Mouse (Mus musculus): ENCODE results near the gene Nck2.
"Not testable (repeated sequence)": the region's sequence is repeated elsewhere in the genome, so short reads cannot be mapped to it uniquely, and the experiment has no call there.

The Nck2 gene

GRCm38 (mm10) chr1:43530295-43531020, 86.1 kb downstream of the Nck2 start:
- in situ Hi-C loops (cut with MboI; ENCODE audit: low sequenced_read_pairs): no loop called here

DNA sequence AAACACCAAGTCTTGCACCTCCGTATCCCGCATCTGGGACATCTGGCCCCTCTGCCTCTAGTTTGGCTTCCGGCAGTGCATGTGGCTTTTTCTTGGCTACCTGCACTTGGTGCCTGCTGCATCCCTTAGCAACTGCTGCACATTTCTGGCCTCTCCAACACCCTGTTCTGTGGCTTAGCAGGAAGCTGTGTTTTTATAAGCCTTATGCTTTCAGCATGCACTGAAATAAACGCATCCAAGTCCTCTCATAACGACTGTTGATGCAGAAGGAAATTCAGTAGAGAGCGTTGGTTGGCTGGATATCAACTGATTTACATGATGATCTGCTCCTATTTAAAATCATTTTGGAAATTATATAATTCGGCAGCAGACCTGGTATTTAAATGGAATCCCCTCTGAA, 86.9 kb downstream of the Nck2 start:
- in situ Hi-C loops (cut with MboI; ENCODE audit: low sequenced_read_pairs): no loop called here

GRCm38 (mm10) chr1:43532279-43532678, 87.9 kb downstream of the Nck2 start:
- in situ Hi-C loops (cut with MboI; ENCODE audit: low sequenced_read_pairs): no loop called here

DNA sequence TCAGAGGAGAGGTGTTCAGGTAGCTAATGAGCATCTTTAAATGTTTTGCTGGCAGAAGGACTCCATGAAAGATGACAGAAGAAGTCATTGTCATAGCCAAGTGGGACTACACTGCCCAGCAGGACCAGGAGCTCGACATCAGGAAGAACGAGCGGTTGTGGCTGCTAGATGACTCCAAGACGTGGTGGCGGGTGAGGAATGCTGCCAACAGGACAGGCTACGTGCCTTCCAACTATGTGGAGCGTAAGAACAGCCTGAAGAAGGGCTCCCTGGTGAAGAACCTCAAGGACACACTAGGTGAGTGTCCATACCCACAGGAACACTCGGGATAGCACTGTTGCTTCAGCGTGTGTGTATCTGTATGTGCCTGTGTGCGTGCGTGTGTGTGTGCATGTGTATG, 89.1 kb downstream of the Nck2 start:
- in situ Hi-C loops (cut with MboI; ENCODE audit: low sequenced_read_pairs): not testable (repeated sequence)

DNA sequence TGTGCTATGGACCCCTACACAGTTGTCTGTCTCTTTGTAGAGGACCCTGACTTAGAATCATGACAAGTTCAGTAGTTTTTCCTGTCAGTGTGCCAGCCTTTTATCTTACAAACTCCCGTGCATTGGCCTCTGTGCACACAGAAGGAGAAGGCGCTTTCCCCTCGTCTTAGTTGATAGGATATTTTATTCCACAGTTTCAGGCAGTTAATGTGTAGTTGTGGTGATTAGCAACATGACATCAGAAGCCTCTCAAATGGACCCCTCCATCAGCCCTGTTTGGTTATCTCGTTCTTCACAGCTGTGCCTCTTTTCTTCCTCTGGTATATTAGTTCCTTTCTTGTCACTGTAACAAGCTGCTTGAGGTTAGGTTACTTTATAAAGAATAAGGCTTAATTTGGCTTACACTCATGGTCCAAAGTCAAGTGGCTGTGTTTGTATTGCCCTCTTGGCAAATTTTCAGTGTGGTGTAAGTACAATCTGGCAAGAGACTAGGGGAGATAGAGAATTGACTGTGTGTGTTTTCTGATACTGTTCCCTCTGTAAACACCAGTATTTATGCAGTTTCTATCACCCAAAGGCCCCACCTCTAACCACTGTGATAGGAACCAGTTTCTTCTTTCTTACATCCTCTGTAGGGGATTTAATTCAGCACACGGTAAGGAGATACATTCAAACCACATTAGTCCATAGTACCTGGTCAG, 89.8 kb downstream of the Nck2 start:
- in situ Hi-C loops (cut with MboI; ENCODE audit: low sequenced_read_pairs): no loop called here

- in situ Hi-C loops (cut with MboI; ENCODE audit: low sequenced_read_pairs): no loop called here
These were observed 91.2 kb downstream of the Nck2 start for GRCm38 (mm10) chr1:43535519-43536000.

GRCm38 (mm10) chr1:43536266-43536665, 91.9 kb downstream of the Nck2 start:
- in situ Hi-C loops (cut with MboI; ENCODE audit: low sequenced_read_pairs): no loop called here

GRCm38 (mm10) chr1:43537021-43537420, 92.6 kb downstream of the Nck2 start:
- in situ Hi-C loops (cut with MboI; ENCODE audit: low sequenced_read_pairs): no loop called here

GRCm38 (mm10) chr1:43537496-43537895, 93.1 kb downstream of the Nck2 start:
- in situ Hi-C loops (cut with MboI; ENCODE audit: low sequenced_read_pairs): no loop called here

GRCm38 (mm10) chr1:43538716-43539115, 94.3 kb downstream of the Nck2 start:
- in situ Hi-C loops (cut with MboI; ENCODE audit: low sequenced_read_pairs): no loop called here

- in situ Hi-C loops (cut with MboI; ENCODE audit: low sequenced_read_pairs): no loop called here
These were observed 95.5 kb downstream of the Nck2 start for GRCm38 (mm10) chr1:43539689-43540380.

- in situ Hi-C loops (cut with MboI; ENCODE audit: low sequenced_read_pairs): no loop called here
These were observed 98.0 kb downstream of the Nck2 start for GRCm38 (mm10) chr1:43542339-43542738.

GRCm38 (mm10) chr1:43547644-43548043, 103.3 kb downstream of the Nck2 start:
- in situ Hi-C loops (cut with MboI; ENCODE audit: low sequenced_read_pairs): no loop called here

DNA sequence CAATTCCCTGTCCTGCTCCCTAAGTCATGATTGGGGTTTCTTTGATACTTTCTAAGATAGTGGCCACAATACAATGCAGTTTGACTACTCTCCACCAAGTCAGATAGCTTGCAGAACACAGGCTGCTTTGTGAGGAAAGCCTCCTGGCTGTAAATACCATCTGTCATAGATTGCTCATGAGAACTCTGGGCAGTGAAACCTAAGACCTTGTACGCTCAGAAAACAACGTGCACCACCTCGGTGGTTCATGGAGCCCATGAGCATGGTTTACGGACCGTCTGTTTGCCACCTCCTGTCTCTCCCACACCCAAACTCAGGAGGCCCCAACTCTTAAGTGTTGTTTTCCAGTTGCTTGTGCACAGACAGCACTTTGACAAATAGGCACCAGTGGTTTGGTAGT, 104.4 kb downstream of the Nck2 start:
- in situ Hi-C loops (cut with MboI; ENCODE audit: low sequenced_read_pairs): no loop called here

- in situ Hi-C loops (cut with MboI; ENCODE audit: low sequenced_read_pairs): no loop called here
These were observed 106.1 kb downstream of the Nck2 start for GRCm38 (mm10) chr1:43550525-43550924.

GRCm38 (mm10) chr1:43553989-43554679, 109.8 kb downstream of the Nck2 start:
- in situ Hi-C loops (cut with MboI; ENCODE audit: low sequenced_read_pairs): not testable (repeated sequence)

- in situ Hi-C loops (cut with MboI; ENCODE audit: low sequenced_read_pairs): no loop called here
These were observed 111.0 kb downstream of the Nck2 start for GRCm38 (mm10) chr1:43555222-43555974.

DNA sequence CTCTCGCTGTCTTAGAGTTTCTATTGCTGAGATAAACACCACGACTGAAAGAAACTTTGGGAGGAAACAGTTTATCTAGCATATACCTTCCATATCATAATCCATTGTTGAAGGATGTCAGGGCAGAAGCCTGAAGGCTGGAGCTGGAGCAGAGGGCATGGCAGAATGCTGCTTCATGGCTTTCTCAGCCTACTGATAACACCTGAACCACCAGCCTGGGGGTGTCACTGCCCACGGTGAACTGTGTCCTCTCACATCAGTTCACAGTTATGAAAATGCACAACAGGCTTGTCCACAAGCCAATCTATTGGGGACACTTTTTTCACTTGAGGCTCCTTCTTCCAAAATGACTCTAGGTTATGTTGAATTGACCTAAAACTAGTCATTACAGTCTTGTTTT, 114.0 kb downstream of the Nck2 start:
- in situ Hi-C loops (cut with MboI; ENCODE audit: low sequenced_read_pairs): no loop called here

- in situ Hi-C loops (cut with MboI; ENCODE audit: low sequenced_read_pairs): no loop called here
These were observed 114.8 kb downstream of the Nck2 start for GRCm38 (mm10) chr1:43559043-43559692.

GRCm38 (mm10) chr1:43561085-43561484, 116.7 kb downstream of the Nck2 start:
- in situ Hi-C loops (cut with MboI; ENCODE audit: low sequenced_read_pairs): no loop called here
